Mouse (Mus musculus): Measurements from ENCODE around the gene Kptn.

The Kptn gene

DNA sequence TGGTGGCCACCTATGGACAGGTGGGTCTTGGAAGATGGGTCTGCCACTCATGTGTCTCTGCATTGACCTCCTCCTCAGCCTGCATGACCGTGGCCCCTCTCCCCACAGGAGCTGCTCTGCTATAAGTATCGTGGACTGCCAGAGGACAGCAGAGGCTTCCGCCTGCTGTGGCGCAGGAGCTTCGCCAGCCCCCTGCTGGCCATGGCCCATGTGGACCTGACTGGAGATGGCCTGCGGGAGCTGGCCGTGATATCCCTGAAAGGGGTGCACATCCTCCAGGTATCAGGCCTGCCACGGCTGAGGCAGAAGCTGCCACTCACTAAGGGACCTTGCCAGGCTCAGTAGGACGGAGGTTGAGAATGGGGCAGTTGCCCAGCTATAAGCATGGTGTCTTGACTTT lies 6.1 kb downstream of the Kptn start:
- no peak for DNase-seq

DNA sequence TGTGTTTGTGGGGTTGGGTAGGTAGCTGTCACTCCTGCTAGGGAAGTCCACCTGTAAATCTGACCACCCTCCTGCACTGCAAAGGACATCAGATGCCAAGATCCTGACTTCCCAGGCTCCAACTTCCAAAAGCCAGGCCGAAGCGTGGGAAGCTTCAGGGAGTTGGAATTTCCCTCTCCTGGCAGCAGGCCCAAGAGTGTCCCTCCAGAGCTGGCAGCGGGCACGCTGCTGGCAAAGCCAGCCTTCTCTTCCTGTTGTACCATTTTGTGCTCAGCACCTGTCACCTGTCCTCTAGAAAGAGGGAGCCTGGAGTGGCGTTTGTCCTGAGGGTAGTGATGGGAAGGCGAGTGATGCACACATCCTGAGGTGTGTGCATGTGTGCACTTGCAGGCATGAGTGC lies 8.6 kb downstream of the Kptn start:
- DNase-seq = no peak

- DNase-seq = no peak
These were observed 9.2 kb downstream of the Kptn start for GRCm38 (mm10) chr7:16128899-16129298.

- peak; percentile 77 to 80 for DNase-seq
These were observed 9.7 kb downstream of the Kptn start, which contains the start of gene Slc8a2 for GRCm38 (mm10) chr7:16129421-16129845. TSS of gene Slc8a2 (plus strand) at chr7:16129826.

DNA sequence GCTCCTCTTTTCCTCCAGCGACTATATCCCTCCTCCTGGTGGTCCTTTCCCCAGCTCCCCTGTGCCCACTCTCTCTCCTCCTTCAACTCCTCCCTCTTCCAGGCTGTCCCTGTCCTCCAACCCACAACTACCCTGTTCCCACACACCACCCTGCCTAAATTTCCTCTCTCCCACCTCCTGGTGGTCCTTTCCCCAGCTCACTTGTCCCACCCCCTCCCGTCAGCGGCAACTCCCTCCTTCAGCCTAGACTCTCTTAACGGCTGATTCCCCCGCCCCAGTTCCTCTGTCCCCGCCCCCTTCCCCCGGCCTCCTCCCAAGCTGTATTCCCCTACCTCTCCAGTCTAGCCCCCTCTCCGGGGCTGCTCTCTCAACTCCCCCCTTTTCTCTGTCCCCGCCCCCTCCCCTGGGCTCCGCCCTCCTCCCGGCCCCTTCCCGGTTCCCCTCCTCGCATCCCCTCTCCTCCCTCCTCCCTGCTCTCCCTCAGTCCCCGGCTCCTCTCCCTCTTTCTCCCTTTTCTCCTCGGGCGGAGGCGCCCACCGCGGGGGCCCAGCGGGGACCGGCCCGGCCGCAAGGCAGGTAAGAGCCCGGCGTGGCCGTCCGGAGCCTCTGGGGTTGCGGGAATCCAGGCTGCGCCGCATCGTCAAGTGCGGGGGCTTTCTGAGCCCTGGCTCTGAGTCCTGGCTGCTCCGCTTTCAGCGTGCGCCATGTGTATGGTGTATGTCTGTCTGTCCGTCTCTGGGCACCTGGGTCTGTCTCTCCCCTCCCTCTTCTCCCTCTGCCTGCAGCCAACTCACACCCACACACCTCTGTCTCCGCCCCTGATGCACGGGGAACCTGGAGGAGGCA lies 10.4 kb downstream of the Kptn start:
- DNase-seq = no peak

DNA sequence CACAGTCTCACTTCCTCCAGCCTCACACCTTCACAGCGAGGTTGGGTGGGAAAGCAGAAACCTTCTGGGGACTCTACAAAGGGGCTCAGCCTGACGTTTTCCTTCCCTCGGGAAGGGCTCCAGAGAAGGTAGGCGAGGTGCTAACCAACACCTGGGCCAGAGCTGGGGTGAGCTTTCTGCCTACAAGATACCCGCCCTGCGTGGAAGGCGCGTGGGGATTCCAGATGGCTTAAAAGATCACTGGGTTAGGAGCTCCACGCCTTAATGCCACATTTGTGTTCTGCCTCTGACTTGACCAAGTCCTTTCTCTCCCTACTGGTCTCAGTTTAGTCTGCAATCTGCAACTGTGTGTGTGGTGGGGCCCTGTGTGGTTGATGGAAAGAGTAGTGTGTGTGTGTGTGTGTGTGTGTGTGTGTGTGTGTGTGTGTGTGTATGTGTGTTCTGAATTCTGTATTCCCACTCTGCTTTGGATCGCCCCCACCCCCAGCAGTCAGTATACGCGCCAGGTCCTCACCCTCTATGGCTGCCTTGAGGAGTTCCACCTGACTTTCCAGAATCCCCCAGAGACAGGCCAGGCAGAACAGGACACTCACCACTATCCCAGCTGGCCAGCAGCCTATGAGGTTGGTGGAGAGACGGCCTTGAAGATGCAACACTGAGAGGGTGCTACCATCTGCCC lies 11.4 kb downstream of the Kptn start:
- DNase-seq = no peak

DNA sequence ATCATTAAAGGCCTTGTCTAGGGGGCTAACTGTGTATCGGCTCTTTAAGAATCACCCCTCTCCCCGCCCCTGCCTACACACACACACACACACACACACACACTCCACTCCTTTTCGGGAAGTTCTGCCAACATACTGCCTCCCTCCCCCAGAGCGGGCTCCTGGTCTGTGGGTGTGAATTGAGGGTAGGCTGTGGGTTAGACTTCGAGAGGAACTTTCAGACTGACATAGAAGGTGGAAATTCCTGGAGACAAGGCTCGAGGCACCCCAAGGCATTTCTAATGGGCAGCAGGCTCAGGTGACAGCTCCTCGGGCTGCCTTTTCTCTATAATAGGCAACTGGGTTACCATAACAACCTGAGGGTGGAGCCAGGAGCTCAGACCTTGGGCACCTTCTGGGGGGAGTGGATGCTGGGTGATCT lies 12.5 kb downstream of the Kptn start:
- DNase-seq = no peak

- no peak for DNase-seq
These were observed 13.2 kb downstream of the Kptn start for GRCm38 (mm10) chr7:16132926-16133325.

DNA sequence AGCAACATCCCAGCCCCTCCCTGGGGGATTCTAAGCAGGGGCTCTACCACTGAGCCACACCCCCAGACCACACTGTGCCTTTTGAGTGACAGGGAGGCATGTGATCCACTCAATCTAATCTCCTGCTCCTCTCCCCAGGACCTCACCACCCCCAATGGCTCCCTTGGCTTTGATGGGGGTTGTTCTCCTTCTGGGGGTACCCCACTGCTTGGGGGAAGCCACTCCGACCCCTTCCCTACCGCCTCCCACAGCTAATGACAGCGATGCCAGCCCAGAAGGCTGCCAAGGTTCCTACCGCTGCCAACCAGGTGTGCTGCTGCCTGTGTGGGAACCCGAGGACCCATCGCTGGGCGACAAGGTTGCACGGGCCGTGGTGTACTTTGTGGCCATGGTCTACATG lies 14.0 kb downstream of the Kptn start:
- no peak for DNase-seq

DNA sequence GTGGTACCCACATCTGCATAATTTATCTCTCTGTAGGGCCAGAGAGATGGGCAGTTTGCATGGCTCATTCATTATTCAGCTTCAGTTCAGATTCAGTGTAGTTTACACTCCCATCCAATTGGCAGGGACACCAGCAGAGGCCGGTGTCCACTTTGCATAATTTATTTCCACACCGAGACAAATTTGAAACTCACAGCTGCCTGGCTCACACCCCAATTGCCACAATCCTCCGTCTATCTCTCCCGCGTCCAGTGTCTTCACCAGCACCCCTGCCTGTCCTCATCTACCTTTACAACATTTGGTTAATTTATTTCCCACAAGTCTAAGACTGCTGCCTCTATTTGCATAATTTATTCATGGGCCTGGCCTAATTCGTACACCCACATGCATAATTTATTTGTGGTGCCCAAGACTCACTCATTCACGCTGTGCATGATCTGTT lies 15.3 kb downstream of the Kptn start:
- DNase-seq = no peak

DNA sequence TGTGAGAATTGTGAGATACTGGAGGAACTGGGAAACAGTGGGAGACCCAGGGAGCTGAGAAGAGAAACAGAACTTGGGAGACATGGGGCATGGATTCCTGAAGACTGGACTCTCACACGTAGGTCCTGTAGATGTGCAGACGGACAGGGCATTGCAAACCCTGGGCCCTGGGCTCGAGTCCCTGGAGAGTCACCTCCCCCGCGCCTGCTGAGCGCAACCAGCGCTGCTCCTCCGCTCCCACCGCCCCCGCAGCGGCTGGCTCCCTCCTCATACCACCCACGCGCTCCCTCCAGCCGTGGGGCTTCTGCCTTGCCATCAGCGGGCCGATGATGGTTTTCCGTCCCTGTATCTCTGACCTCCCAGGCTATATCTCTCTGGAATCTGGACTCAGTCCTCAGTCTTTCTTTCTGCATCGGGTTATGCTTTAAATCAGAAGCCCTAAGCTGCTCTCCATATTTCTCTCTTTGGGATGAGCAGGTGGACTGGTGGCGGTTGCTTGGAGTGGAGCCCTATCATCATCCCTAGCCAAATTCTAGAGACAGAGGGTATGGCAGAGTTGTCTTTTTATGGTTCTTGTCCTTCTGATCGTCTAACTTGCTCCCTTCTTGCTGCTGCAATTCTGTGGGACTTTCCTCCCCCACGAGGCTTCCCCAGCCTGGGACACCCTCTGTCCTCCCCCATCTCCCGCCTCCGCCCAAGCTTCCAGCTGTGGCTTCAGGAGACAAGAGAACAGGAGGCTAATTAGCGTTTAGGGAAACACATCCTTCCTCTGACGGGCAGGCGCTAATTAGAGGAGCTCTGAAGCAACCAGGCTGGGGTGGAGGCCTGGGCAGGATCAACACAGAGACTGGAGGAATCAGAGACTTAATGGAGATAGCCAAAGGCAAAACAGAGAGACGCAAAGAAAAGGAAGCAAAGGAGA lies 27.1 kb downstream of the Kptn start:
- no peak for DNase-seq

- peak; percentile 70 to 74 for DNase-seq
These were observed 27.9 kb downstream of the Kptn start for GRCm38 (mm10) chr7:16147643-16148042.

GRCm38 (mm10) chr7:16149241-16149640 lies 29.5 kb downstream of the Kptn start:
- DNase-seq = peak in 1 of 2 experiments; percentile 39

DNA sequence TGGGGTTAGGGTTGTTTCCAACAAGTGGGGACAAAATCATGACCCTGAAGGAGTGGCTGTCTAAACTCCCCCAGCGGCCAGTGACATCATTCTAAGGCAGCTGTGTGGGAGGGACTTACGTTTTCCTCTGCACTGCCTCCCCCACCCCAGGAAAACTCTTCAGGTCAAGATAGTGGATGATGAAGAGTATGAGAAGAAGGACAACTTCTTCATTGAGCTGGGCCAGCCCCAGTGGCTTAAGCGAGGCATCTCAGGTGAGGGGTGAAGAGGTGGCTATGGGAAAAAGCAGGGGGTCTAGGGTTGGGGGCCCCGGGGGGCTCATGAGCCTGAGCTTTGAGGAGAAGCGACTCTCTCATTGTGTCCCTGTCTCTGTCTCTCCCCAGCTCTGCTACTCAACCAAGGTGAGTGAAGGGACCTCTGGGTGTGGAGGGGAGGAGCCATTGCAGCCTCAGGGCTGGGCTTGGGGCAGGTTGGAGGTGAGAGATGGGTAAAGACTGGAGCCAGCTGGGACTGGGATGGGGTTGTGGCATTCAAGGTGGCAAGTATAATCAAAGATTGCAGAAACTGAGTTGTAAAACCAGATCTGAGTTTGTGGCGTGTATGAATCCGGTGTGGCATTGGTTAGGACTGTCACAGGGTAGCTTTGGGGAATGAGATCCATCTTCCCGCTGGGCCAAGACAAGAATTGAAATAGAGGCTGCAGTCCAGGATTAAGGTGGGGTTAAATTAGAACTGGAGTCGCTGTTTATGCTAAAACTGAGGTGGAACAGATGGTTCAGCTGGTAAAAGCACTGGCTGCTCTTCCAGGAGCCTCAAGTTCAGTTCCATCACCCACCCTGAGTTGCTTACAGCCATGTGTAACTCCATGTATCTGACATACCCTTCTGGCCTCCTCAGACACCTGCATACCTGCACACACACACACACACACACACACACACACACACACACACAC lies 30.8 kb downstream of the Kptn start:
- no peak for DNase-seq

GRCm38 (mm10) chr7:16153522-16153921 lies 33.8 kb downstream of the Kptn start:
- DNase-seq = peak; percentile 74 to 76

- DNase-seq = no peak
These were observed 35.6 kb downstream of the Kptn start for GRCm38 (mm10) chr7:16155132-16155872.

- DNase-seq = no peak
These were observed 36.5 kb downstream of the Kptn start for GRCm38 (mm10) chr7:16156105-16156714.

GRCm38 (mm10) chr7:16158735-16159134 lies 39.0 kb downstream of the Kptn start:
- no peak for DNase-seq

DNA sequence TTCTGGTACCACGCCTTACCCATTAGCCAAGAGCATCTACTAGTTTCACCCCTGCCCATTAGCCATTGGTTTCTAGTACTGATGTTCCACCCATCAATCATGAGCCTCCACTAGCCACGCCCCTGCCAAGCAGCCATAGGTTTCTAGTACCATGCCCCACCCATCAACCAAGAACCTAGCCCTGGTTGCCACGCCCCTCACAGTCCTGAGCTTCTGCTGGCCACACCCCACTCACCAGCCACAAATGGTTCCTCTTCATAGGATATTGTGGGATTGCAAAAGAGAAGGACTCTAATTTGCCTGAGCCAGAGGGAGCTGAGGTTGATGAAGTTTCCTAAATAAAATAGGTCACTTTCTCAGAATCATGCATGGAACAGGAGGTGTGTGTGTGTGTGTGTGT lies 41.0 kb downstream of the Kptn start:
- no peak for DNase-seq

DNA sequence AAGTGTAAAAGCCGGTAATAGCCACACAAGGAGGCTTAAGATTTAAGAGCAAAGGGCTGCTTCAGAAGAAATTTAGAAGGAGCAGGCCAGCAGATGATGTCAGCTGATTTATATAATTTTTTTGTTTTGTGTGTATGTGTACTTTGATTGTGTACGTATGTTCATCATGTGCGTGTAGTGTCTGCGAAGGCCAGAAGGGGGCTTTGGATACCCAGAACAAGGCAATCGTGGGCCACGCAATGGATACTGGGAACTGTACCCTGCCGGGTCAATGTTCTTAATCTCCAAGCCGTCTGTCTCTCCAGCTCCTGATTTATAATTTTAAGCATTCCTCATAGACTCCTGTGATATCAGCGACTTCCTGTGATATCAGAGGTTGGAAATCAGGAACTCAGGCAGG lies 41.6 kb downstream of the Kptn start:
- no peak for DNase-seq

GRCm38 (mm10) chr7:16162036-16162435 lies 42.3 kb downstream of the Kptn start:
- no peak for DNase-seq
